Mouse (Mus musculus): ENCODE measurements around the gene Zfp692. TPM values are rescaled to one million over a fixed set of nuclear protein-coding genes. Genes with fewer than 3 reads are reported as not detected.
"Not testable (repeated sequence)": the region's sequence is repeated elsewhere in the genome, so short reads cannot be mapped to it uniquely, and the experiment has no call there.

Gene Zfp692
- polyA plus RNA-seq, 1 experiment from 2014 or later: 24.2 TPM

DNA sequence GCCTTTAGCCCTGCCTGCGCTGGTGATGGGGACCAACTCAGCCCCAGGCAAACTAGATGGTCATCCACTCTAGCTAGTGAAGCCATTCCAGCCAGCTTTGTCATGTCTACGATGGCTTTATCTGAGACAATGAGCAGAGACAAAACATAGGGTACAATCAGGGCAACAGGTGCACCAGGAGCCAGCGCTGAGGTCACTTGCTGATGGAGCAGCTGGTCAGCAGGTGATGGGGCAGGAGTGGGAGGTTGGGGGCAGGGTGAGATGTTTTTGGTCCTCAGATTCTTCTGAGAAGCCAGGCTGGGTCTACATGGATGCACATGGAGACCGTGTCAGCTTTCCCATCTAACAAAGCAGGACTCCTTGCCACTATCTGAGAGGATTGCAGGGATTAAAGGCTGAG is 16.1 kb upstream of the Zfp692 start:
- Histone ChIP-seq H3K4me3 (no peak overlapping the region), H3K36me3 (no peaks in the 10 kb centered on the region), H3K27ac (no peak overlapping the region), H3K4me1 (replicated peaks) (no peaks in the 10 kb centered on the region), H3K9me3 (0 out of 2 replicates have a peak, but pooled peaks cover 3% of the 10 kb centered on the region), H3K27me3 (ENCODE audit: insufficient read depth, poor library complexity, severe bottlenecking) (no peaks in the 10 kb centered on the region)
- WGBS: 84% methylated on average over 4 of the region's 4 CpGs
- no peak for DNase-seq (ENCODE audit: low spot score)

DNA sequence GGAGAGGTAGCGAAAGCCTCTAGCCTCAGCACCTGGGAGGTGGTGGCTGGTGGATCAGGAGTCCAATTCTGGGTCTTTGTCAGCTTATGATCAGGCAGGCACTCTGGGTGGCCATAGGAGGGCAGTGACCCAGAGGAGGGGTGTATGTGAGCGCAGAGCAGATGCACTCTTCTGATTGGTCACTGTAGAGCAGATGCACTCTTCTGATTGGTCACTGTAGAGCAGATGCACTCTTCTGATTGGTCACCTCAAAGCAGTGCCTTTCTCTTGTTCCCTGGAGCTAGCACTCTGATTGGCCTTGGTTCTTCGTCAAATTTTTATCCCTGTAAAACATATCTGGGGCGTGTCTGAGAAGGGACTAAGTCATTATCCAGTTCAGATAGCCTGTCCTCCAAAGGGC is 14.1 kb upstream of the Zfp692 start:
- Histone ChIP-seq H3K36me3 (no peaks in the 10 kb centered on the region), H3K27ac (no peak overlapping the region), H3K27me3 (ENCODE audit: insufficient read depth, poor library complexity, severe bottlenecking) (no peaks in the 10 kb centered on the region), H3K4me3 (no peak overlapping the region), H3K4me1 (replicated peaks) (no peaks in the 10 kb centered on the region), H3K9me3 (0 out of 2 replicates have a peak, but pooled peaks cover 3% of the 10 kb centered on the region)
- no peak for DNase-seq (ENCODE audit: low spot score)
- 48% methylated on average over 4 of the region's 4 CpGs for WGBS

GRCm38 (mm10) chr11:58297396-58297795 is 9.5 kb upstream of the Zfp692 start:
- DNase-seq (ENCODE audit: low spot score): no peak
- no peak overlapping the region for H3K27ac ChIP-seq
- H3K4me1 ChIP-seq (replicated peaks): peaks cover 4% of the 10 kb centered on the region; the same call in 1 of the 2 replicates
- 0 out of 2 replicates have a peak, but pooled peaks cover 3% of the 10 kb centered on the region for H3K9me3 ChIP-seq
- WGBS: 52% methylated on average over 6 of the region's 6 CpGs
- H3K27me3 ChIP-seq (ENCODE audit: insufficient read depth, poor library complexity, severe bottlenecking): no peaks in the 10 kb centered on the region
- no peaks in the 10 kb centered on the region for H3K36me3 ChIP-seq
- no peak overlapping the region for H3K4me3 ChIP-seq

- Histone ChIP-seq H3K4me1 (replicated peaks) (peaks cover 11% of the 10 kb centered on the region), H3K4me3 (peak overlapping the region; percentile 55), H3K27me3 (ENCODE audit: insufficient read depth, poor library complexity, severe bottlenecking) (no peaks in the 10 kb centered on the region), H3K9me3 (no peaks in the 10 kb centered on the region), H3K27ac (0 out of 2 replicates have a peak overlapping the region, but pooled peaks have one; percentile 29), H3K36me3 (no peaks in the 10 kb centered on the region)
- 15% methylated on average over 13 of the region's 13 CpGs for WGBS
- DNase-seq (ENCODE audit: low spot score): peak; percentile 84
Observed at GRCm38 (mm10) chr11:58301057-58301456, 5.8 kb upstream of the Zfp692 start.

GRCm38 (mm10) chr11:58301837-58302754 is 4.8 kb upstream of the Zfp692 start:
- Histone ChIP-seq H3K4me1 (replicated peaks) (peaks cover 21% of the 10 kb centered on the region), H3K36me3 (no peaks in the 10 kb centered on the region), H3K9me3 (no peaks in the 10 kb centered on the region), H3K27me3 (ENCODE audit: insufficient read depth, poor library complexity, severe bottlenecking) (no peaks in the 10 kb centered on the region), H3K4me3 (peak overlapping the region; percentile 55), H3K27ac (peak overlapping the region; percentile 84)
- WGBS: under 1% methylated on average over 36 of the region's 36 CpGs
- DNase-seq (ENCODE audit: low spot score): peak; percentile 99

- WGBS: 1% methylated on average over 26 of the region's 26 CpGs
- Histone ChIP-seq H3K9me3 (no peaks in the 10 kb centered on the region), H3K36me3 (no peaks in the 10 kb centered on the region), H3K27me3 (ENCODE audit: insufficient read depth, poor library complexity, severe bottlenecking) (no peaks in the 10 kb centered on the region), H3K27ac (peak overlapping the region; percentile 84), H3K4me3 (peak overlapping the region; percentile 55), H3K4me1 (replicated peaks) (peaks cover 29% of the 10 kb centered on the region)
- DNase-seq (ENCODE audit: low spot score): no peak
Observed at GRCm38 (mm10) chr11:58302774-58303445, 4.0 kb upstream of the Zfp692 start.

- WGBS: 20% methylated on average over 7 of the region's 7 CpGs
- H3K9me3 ChIP-seq: no peaks in the 10 kb centered on the region
- H3K36me3 ChIP-seq: no peaks in the 10 kb centered on the region
- H3K4me3 ChIP-seq: peak overlapping the region; percentile 43
- no peak overlapping the region for H3K27ac ChIP-seq
- DNase-seq (ENCODE audit: low spot score): no peak
- no peaks in the 10 kb centered on the region for H3K27me3 ChIP-seq (ENCODE audit: insufficient read depth, poor library complexity, severe bottlenecking)
- H3K4me1 ChIP-seq (replicated peaks): peaks cover 33% of the 10 kb centered on the region
Observed at GRCm38 (mm10) chr11:58303594-58303993, 3.3 kb upstream of the Zfp692 start.

DNA sequence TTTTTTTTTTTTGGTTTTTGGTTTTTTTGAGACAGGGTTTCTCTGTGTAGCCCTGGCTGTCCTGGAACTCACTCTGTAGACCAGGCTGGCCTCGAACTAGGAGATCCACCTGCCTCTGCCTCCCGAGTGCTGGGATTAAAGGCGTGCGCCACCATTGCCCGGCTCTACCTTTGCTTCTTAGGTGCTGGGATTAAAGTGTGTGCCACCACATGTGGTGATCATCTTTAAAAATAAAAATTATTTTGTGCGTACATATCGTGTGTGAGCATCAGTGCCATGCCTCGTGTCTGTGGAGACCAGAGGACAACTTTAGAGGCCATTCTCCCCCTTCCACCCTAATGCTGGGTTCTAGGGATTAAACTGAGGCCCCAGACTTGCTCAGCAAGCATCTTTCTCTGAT is 1.6 kb upstream of the Zfp692 start:
- not testable (repeated sequence) for H3K4me3 ChIP-seq; H3K9me3 ChIP-seq; H3K27ac ChIP-seq; DNase-seq (ENCODE audit: low spot score); H3K27me3 ChIP-seq (ENCODE audit: insufficient read depth, poor library complexity, severe bottlenecking)
- peaks cover 33% of the 10 kb centered on the region for H3K4me1 ChIP-seq (replicated peaks)
- WGBS: 94% methylated on average over 8 of the region's 8 CpGs
- peaks cover 13% of the 10 kb centered on the region for H3K36me3 ChIP-seq

- peak; percentile 77 for DNase-seq (ENCODE audit: low spot score)
- no peaks in the 10 kb centered on the region for H3K27me3 ChIP-seq (ENCODE audit: insufficient read depth, poor library complexity, severe bottlenecking)
- peak overlapping the region; percentile 68 for H3K4me3 ChIP-seq
- H3K4me1 ChIP-seq (replicated peaks): peaks cover 29% of the 10 kb centered on the region
- H3K9me3 ChIP-seq: no peaks in the 10 kb centered on the region
- H3K36me3 ChIP-seq: peaks cover 34% of the 10 kb centered on the region
- under 1% methylated on average over 42 of the region's 42 CpGs for WGBS
- H3K27ac ChIP-seq: peak overlapping the region; percentile 91
Observed at GRCm38 (mm10) chr11:58307411-58308080, 677 bp downstream of the Zfp692 start.

- 93% methylated on average over 9 of the region's 9 CpGs for WGBS
- no peak for DNase-seq (ENCODE audit: low spot score)
- no peaks in the 10 kb centered on the region for H3K9me3 ChIP-seq
- H3K4me1 ChIP-seq (replicated peaks): peaks cover 27% of the 10 kb centered on the region
- H3K36me3 ChIP-seq: peaks cover 43% of the 10 kb centered on the region
- no peak overlapping the region for H3K4me3 ChIP-seq
- no peaks in the 10 kb centered on the region for H3K27me3 ChIP-seq (ENCODE audit: insufficient read depth, poor library complexity, severe bottlenecking)
- no peak overlapping the region for H3K27ac ChIP-seq
Observed at GRCm38 (mm10) chr11:58308661-58309060, 1.8 kb downstream of the Zfp692 start.

- WGBS: 91% methylated on average over 6 of the region's 6 CpGs
- no peak overlapping the region for H3K27ac ChIP-seq
- H3K9me3 ChIP-seq: no peaks in the 10 kb centered on the region
- no peak overlapping the region for H3K4me3 ChIP-seq
- H3K4me1 ChIP-seq (replicated peaks): no peaks in the 10 kb centered on the region
- no peak for DNase-seq (ENCODE audit: low spot score)
- H3K27me3 ChIP-seq (ENCODE audit: insufficient read depth, poor library complexity, severe bottlenecking): no peaks in the 10 kb centered on the region
- peaks cover 86% of the 10 kb centered on the region for H3K36me3 ChIP-seq
Observed at GRCm38 (mm10) chr11:58314069-58314468, 7.2 kb downstream of the Zfp692 start.

DNA sequence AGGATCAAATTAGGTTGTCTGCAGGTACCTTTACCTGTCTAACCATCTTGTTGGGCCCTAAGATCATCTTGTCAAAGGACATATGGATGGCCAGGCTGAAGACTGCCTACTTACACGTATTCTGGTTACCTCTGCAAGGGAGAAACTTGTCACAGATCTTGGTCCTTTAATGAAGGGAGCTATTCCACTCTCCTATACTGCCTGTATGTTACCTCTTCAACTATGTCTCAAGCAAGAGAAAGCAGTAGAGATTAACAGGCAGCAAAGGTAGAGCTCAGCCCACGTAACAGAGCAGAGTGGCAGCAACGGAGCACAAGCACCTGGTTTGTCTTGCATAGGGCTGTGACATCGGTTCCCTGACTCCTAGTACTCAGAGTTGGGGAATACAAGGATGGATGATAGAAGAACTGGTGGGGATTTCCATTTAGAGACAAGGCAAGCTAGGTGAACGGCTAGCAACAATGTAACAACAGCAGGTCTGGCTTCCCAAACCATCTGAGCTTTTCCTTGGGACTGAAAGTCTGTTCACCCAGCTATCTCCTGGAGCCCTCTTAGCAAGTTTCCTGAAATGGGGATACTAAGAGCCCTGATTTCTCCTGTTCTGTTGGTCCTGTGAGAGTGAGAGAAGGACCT is 8.8 kb downstream of the Zfp692 start:
- H3K27me3 ChIP-seq (ENCODE audit: insufficient read depth, poor library complexity, severe bottlenecking): no peaks in the 10 kb centered on the region
- no peak overlapping the region for H3K4me3 ChIP-seq
- WGBS: 92% methylated on average over 5 of the region's 5 CpGs
- peaks cover 78% of the 10 kb centered on the region for H3K36me3 ChIP-seq
- DNase-seq (ENCODE audit: low spot score): no peak
- H3K9me3 ChIP-seq: no peaks in the 10 kb centered on the region
- no peak overlapping the region for H3K27ac ChIP-seq
- no peaks in the 10 kb centered on the region for H3K4me1 ChIP-seq (replicated peaks)

All from hindbrain, embryonic 10.5 days (tissue).